Mouse (Mus musculus) CD4-positive, CD25-positive, alpha-beta regulatory T cell, adult 4 months (primary cell): ENCODE results near the gene Pde11a. TPM values are rescaled to one million over a fixed set of nuclear protein-coding genes. Genes with fewer than 3 reads are reported as not detected.

Experiments
- ATAC-seq: one replicate; pipeline ENCODE4 v1.8.0; 2017
- polyA plus RNA-seq, 2 experiments: library from polyadenylated mRNA; unstranded; fragments of 100-300 nt; shearing (Covaris generic); gene quantifications; one replicate each; pipeline ENCODE4 v1.2.1; 2017

Gene Pde11a
- polyA plus RNA-seq, 2 experiments from 2014 or later: 5.8 to 6.1 TPM

DNA sequence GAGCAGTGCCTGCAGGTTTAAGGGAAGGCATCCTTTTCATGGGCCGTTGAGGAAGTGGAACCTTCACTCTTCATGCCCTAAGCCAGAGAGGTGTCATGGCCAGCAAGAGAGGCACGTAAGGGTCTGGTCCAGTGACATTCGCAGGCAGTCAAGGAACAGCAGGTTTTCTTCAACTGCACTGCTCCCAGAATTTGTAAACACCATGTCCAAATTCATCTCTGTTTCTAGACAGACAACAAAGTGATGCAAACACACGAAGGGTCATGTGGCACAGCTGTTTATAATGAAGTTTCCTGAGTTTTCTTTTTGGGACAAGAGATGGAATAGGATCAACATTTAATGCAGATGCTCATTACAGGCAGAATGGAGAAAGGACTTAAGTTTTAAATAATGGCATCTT lies 249.7 kb downstream of the Pde11a start:
- no peak for ATAC-seq

DNA sequence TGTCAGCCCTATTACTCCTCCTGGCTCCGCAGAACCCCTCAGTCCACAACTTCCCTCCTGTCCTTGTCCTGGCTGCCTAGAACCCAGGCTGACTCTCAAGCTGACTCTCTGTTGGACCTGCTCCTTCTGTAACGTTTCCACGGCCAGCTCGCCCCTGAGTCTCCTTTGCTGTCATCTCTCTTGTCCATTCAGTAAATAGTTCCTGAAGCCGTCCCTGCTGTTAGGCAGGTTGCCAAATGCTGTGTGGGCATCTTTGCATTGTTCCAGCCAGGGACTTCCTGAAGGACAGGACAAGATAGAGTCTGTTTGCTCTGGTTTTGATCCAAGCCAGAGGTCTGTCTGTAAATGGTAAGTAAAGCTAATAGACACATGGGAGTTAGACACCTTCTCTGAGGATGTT lies 250.2 kb downstream of the Pde11a start:
- ATAC-seq: no peak

DNA sequence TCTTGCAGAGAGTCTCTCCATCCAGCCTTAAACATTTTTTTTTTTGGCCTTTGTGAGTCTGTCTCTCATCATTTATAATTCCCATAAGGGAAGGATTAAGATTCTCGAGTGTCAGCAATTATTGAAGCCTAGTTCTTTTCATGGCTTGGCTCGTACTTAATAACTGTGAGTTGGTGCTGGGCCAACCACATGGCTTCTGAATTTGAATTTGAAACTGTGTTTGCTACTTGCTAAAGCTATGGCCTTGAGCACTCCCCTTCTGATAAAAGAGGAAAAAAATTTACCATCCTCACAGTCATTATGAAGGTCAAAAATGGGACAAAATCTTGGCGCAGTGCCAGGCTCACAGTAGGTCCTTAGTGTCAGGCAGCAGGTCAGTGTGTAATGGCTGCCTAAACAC lies 251.4 kb downstream of the Pde11a start:
- ATAC-seq: no peak

DNA sequence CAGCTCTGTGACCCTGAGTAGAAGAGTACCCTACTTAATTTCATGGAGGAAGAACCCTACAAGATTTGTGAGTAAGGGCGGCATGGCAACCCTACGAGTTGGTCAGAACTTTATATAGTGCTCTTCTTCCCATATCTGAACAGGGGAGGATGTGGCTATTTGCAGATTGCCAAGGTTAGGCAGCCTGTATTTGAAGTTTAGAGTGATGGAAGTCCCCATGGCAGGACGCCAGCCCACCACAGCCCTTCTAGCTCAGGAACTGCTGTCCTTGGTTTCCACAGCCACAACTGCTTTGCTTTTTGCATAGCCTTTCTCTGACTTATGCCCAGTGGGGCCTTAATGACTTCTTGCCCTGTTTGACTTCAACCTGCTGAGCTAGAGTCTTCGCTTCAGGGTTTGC lies 253.6 kb downstream of the Pde11a start:
- ATAC-seq: peak; percentile 26

DNA sequence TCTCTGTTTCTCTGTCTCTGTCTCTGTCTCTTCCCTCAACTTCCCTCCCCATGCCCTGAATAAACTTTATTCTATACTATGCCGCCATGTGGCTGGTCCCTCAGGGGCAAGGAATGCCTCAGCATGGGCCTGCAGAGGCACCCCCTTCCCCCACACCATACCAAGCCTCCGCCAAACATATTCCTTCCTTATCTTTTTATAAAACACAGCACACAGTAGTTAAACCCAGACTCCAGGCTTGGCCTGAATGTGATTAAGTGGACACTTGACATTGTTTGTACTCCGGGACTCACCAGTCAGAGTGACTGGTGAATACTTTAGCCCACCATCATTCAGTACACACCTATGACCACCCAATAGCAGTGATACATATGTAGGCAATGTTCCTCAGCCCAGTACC lies 254.7 kb downstream of the Pde11a start:
- no peak for ATAC-seq

DNA sequence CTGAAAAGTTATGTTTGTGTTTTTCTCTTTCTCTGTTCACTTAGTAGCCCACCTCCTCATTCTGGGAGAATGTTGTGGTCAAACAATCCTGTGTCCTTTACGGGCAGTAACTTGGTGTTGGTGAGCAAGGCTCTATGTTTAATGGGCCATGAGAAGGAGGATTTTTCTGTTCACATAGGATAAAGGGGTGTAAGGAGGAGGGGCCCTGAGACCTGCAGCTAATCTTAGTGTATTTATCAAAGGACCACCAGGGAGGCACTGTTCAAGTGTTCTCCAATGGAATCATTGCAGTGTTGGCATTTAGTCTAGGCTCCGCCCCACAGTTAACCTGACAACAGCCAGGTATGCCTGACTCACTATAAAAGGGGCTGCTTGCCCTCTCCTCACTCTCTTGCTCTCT lies 255.2 kb downstream of the Pde11a start:
- ATAC-seq: no peak

DNA sequence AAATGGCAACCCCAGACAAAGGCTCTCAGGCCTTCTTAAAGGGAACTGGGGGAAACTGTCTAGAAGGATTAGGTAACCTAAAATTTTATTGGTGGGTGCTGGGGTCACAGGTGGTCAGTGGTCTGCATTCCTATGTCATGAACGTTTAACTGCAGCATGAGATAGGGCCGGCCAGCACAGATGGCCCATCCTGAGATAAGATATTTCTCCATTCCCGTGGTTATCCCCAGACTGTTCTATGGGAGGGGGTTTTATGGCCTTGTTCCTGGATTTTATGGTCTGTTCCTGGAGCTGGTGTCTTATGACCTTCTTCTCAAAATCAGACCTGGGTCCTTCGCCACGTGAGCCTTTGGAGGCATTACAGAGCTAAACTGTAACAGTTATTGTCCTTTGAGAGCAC lies 256.6 kb downstream of the Pde11a start:
- ATAC-seq: no peak

DNA sequence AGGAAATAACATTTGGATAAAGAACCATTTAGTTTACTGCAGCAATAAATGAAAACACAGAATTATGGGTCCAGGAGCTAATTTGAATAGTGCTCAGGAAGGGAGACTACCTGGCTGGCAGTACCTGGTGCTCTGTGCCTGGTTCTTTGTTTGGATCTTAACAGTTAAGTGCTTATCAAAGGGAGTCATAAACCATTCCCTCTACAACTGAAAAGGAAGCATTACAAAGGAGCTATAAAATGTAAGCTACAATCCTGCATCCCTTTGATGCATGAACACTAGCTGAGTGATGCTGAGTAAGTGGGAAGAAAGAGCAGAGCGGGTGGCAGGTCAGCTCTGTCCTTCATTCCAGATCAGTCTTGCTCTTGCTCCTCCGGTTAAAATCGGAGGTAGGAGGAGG lies 258.0 kb downstream of the Pde11a start:
- ATAC-seq: no peak

DNA sequence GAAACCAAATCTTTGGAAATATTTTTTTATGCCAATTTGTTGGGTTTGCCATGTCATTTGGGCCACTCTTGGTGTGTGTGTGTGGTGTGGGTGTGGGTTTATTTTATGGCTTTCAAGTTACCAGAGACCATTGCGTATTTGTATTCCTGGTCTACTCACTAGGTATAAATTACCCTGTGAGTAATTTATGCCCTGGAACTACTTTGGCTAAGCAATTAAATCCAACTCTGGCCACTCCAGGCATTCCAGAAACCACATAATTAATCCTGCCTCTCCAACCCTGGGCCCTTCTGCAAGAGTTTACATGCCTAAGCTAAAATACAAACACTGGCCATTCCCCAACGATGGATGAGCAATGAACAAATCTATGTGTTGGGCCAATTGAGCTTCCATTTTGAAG lies 261.7 kb downstream of the Pde11a start:
- ATAC-seq: no peak

DNA sequence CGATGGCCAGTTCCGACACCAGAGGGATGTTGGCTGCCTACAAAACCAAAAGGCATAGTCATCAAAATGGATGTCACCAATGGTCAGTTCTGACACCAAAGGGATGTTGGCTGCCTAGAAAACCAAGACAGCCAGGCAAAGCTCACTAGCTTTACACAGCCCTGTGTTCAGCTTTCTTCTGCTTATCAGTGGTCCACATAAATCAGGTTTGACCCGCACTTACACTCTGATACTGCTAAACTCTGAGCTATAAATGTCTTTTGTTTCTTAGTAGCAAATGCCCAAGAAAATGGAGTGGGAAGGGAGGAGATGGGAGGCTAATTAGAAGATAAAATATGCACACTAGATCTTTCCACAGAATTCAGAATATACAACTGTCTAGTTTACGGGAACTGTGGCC lies 262.5 kb downstream of the Pde11a start:
- no peak for ATAC-seq

DNA sequence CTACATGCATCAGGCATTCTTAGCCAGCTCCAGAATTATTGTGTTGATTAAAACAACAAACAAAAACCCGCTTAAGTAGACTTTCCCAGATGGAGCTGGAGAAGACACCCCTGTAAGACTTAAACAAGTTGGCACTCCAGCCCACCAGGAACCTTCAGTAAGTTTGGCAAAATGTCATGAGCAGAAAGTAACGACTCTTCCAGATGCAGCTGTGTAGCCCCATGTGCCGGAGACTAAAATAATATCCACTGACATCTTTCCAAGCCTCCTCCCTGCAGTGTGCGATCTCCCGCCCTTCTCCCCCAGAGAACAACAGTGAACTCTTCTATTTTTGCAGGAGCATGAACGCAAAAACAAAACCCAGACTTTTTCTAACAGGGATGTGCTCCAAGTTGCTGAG lies 265.5 kb downstream of the Pde11a start:
- no peak for ATAC-seq

DNA sequence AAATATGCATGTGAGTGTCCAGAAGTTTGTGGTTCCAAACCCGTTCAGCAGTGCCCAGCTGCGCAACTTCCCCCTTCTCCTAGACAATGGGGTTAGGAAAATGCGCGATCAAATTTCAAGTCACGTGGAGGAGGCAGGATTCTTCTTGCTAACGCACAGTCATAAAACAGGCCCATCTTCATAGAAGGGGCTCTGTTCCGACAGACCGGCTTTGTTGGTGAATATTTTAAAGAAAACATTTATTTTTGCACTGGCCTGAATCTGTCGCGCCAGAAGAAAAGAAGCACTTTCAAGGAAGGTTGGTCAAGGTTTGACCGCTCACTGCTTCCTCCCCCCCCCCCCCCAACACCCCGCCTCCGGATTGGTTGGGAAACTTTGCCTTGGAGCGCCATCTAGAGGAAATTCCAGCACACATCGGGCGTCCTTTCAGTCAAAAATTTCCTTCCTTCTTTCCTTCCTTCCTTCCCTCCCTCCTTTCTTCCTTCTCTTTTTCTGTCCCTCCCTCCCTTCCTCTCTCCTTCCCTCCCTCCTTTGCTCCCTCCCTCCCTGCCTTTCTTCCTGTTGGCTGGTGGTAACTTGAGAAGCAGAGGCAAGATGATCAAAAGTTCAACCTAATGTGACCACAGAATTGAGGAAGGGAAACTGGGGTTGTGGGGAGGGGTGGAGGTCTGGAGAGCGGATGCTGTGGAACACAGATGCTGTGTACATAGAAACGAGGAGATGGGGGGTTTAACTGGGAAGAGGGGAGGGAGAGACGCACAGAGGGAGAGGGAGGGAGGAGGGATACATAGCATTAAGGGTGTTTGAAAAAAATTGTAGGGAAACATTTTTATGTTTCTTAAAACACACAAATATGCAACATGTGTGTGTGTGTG lies 267.9 kb downstream of the Pde11a start:
- peak; percentile 37 for ATAC-seq

DNA sequence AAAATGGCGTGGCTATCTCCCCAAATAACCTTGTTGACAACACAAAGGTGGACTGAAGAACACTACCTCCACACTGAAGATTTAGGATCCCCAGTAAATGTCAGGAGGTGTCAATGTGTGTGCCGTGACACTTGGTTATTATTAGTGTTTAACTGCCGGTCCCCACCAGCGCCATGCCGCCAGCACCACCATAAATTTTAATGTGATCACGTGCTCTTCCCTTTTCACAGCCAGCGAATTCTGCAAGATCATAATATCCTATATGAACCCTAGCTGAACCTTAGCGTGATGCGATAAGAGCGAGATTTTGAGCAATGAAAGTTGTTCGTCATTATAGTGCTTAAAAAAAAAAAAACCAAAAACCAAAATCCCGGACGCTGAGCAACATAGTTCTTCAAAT lies 269.3 kb downstream of the Pde11a start:
- ATAC-seq: no peak

DNA sequence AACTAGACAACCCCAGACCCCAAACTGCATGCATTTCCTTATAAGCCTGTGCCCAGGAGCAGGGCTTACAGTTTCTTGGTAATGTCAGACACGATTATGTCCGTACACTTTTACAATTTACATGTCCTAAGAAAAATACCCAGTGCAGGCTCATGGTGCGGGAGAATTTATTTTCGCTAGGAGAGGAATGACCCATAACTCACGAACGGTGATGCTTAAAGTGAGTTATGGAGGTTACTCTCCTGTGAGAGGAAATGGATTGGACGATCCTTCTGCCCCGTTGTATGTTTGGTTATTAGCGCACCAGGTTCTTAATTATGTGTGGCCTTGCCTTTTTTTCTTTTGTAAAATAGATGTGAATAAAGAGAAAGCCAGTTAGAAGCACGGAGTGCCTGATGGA lies 270.4 kb downstream of the Pde11a start:
- ATAC-seq: no peak

DNA sequence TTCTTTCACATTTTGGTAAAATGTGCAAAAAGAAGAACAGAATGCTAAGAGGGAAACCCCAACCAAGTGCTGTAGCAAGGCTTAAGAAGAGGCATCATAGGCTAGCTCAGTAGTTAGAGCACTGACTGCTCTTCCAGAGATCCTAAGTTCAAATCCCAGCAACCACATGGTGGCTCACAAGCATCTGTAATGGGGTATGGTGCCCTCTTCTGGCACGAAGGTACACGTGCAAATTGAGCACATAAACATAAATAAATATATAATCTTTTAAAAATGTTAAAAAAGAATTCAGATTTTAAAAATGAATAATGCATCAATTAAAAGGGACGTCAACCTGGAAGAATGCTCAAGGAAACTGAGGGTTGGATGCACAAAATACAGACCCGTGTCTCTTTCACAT lies 271.4 kb downstream of the Pde11a start:
- ATAC-seq: no peak

DNA sequence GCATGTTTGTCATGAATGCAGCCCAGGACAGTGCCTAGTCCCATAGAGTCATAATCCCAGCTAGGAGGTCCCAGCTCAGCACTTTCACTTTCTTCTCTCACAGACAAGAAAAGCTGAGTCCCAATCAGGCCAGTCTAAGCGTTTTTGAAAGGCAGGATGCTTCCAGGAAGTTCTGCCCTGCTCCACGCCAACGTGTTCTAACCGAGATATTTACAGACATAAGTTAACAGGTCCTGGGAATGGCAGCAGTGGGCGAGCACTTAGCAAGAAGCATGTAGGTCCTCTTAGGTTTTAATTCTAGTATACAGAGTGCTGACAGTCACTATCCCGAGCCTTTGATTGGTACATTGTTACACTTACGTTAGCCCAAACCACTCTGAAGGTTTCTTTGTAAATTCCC lies 273.3 kb downstream of the Pde11a start:
- no peak for ATAC-seq

DNA sequence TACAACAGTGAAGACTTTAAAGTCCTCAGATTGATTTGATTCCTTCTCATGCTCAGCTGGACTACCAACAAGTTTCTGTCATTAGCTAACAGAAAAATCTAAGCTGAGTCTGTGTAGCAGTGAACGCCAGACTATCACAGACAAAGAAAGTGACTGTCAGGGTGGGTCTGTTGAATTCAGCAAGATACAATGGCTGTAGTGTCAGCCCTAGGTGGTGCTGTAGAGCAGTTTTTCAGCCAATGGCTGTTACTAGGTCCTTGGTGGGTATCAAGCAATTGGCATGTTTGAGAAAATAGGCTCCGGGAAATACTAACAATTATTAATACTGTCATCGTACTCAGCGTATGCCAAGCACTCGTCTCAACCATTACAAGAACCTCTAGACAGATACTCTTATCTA lies 274.5 kb downstream of the Pde11a start:
- ATAC-seq: no peak

DNA sequence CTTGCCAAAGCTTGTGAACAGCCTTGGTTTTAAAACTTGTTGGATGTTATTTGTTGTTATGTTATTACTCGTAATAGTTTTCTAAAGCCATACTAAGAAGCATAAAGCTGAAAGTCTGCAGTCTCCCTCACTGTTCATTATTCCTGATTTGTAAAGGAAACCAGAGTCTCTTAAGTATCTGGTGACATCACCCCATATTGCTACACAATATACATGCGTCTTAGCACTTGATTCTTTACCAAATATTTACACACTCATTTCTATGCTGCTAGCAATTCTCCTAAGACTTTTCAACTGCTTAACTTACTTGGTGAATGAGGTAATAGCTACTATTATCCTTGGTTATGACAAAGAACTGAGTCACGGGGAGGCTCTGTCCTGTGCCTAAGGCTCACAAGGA lies 278.4 kb downstream of the Pde11a start:
- no peak for ATAC-seq

DNA sequence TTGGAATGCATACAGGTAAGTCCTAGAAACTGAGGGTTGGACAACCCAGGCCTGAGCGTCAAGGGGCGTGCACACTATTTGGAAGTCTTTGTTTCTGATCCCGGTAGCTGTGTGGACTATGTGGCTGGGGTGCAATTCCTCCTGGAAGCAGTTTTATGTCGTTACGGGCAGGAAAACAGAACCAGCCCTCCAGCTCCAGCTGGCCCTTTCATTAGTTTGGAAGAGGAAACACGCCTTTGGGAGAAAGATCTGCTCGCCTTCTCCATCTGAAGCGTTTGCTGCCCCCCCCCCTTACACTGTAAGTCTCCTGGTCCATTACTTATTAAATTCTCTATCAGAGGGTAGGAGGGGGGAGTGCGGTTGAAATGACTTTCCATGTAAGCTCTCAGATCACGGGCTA lies 279.0 kb downstream of the Pde11a start:
- no peak for ATAC-seq

DNA sequence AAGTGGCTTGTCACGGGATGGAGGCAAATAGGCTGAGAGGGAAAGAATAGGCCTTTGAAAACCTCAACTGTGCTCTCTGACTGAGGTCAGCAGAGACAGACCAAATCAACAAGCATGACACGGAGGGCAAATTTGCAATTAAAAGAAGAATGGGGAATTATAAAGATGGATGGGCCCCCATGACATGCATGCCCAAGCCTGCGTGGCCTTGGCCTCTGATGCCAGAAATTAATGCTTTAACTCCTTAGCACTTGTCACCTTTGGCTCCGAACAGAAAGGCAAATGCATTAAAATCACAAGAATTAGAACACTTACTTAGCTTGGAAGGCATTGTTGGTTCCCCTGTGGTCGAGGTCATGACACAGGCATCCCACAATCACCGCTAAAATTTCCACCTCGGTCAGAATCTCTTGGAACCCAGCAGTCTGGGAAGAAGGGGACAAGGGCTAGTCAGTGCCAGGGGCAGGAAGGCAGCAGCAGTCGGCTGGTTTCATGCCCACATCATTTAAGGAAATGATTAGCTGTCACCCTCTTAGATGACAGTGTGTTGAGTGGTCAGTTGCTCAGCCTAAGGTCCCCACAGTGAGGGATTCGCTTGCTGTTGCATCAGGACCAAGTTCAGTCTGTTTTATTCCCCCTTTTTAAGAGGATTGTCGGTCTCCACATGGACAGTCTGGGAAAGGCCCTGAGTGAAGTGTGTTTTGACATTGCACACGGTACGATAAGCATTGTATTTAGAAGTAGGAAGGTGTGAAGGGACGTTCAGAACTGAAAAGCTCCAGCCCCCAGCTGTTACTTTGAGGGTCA lies 279.7 kb downstream of the Pde11a start:
- ATAC-seq: no peak

DNA sequence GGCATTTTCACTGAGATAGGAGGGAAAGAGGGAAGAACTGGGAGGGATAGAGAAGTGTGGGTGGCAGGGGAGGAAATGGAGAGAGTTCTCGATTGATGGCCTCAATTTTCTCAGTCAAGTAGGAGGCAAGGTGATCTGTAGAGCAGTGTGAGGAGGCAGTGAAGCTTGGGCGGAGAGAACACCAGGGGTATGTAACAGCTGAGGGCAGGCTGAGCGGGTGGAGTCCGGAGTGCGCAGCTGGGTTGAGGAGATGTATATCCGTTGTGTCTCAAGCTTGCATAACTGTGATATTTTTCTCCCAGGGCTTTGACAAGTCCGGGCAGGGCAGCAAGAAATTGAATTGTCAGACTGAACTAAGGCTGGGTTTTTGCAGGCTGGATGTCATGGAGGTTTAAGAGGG lies 281.0 kb downstream of the Pde11a start:
- no peak for ATAC-seq

DNA sequence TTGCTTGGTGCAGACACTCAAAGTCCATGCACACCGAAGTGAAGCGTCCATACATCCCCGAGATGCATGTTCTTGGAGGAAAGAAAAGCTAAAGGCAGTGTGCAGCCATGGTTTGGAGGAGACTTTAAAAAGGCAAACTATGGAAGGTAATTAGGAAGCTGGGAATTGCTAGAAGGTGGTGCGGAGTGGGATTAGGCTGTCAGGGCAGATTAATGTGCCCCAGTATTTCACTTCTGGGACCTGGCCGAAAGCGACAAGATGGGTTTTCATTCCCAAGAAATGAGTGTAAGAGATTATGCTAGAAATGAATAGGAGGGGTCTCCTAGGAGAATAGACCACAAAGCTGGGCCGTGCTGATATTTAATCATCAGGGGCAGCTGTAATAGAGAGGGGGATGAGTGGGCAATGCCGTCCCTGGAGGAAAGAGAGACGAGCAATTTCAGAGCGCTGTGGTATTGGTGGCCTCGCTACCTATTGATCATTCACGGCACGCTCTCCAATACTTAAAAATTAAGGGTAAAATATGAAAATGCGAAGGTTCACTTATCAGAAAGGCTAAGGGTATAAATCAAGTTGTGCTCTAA lies 284.7 kb downstream of the Pde11a start:
- no peak for ATAC-seq

DNA sequence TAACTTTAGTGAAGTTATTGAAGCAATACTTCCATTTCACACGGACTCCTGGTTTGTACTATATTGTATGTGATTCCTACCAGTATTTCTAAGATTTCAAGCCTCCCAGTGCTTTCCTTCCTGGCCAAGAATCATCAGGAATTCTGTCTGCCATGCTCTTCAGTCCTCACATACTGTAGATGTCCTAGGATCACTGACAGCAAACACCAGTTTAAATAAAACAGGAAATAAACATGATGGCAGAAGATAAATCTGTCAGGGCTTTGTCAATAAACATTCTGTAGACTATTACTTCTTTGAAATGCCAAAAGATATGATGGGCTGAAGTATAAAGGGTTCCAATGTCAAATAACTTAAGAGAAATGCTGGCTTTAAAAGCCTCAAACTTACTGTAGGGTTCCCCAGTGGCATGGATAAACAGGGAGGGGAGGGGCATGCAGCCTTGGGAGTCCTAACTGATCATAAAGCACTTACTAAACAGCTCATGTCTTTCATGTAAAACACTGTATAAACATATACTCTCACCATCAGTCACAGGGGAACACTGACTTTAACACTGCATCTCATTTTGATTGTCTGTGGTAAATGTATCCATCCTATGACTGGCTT lies 285.6 kb downstream of the Pde11a start:
- no peak for ATAC-seq
